Mouse (Mus musculus) cortical plate, adult 2 months (tissue): ENCODE data around the gene Abcc2.

Source experiments
- CTCF ChIP-seq: fragments of 200-500 bp; IDR thresholded peaks from 2 replicates; pipeline ENCODE4 v1.5.1; 2011; ENCODE audit warnings: mild to moderate bottlenecking, control low read depth, low read length; ENCODE audit not compliant: insufficient read depth; ENCODE audit errors: extremely low read depth
- POLR2A ChIP-seq: fragments of 200-500 bp; IDR thresholded peaks from 2 replicates; pipeline ENCODE4 v1.6.1; 2011; ENCODE audit warnings: mild to moderate bottlenecking, low read length, control low read depth; ENCODE audit not compliant: insufficient read depth; ENCODE audit errors: extremely low read depth

GRCm38 (mm10) chr19:43801427-43802051, 19.5 kb downstream of the Abcc2 start:
- TF ChIP-seq POLR2A (no peak), CTCF (no peak)
